Mouse (Mus musculus): ENCODE measurements at regions not wholly inside any gene's neighbourhood (a gene's known extent, or its start where the extent isn't known, plus 50 kb on each side); places are given as distances from the start of the nearest gene placed in this dataset.

- DNase-seq (ENCODE audit: low spot score): no peak
Measured at GRCm38 (mm10) chr2:179231708-179232354, 210.4 kb upstream of the Cdh4 start.

- DNase-seq (ENCODE audit: low spot score): no peak
Measured at GRCm38 (mm10) chr2:179238166-179238565, 204.1 kb upstream of the Cdh4 start.

- DNase-seq (ENCODE audit: low spot score): no peak
Measured at GRCm38 (mm10) chr2:179260892-179261291, 181.3 kb upstream of the Cdh4 start.

- DNase-seq (ENCODE audit: low spot score): no peak
Measured at GRCm38 (mm10) chr2:179263888-179264287, 178.3 kb upstream of the Cdh4 start.

- DNase-seq (ENCODE audit: low spot score): no peak
Measured at GRCm38 (mm10) chr2:179265436-179265835, 176.8 kb upstream of the Cdh4 start.

GRCm38 (mm10) chr2:179277204-179277886 lies 164.9 kb upstream of the Cdh4 start:
- no peak for DNase-seq (ENCODE audit: low spot score)

- no peak for DNase-seq (ENCODE audit: low spot score)
Measured at GRCm38 (mm10) chr2:179277887-179278282, 164.3 kb upstream of the Cdh4 start.

- no peak for DNase-seq (ENCODE audit: low spot score)
Measured at GRCm38 (mm10) chr2:179282276-179282675, 160.0 kb upstream of the Cdh4 start.

GRCm38 (mm10) chr2:179290394-179290793 lies 151.8 kb upstream of the Cdh4 start:
- DNase-seq (ENCODE audit: low spot score): no peak

- no peak for DNase-seq (ENCODE audit: low spot score)
Measured at GRCm38 (mm10) chr2:179291046-179291563, 151.1 kb upstream of the Cdh4 start.

GRCm38 (mm10) chr2:179291958-179292357 lies 150.3 kb upstream of the Cdh4 start:
- no peak for DNase-seq (ENCODE audit: low spot score)

GRCm38 (mm10) chr2:179292566-179292965 lies 149.7 kb upstream of the Cdh4 start:
- no peak for DNase-seq (ENCODE audit: low spot score)

GRCm38 (mm10) chr2:179293114-179293513 lies 149.1 kb upstream of the Cdh4 start:
- DNase-seq (ENCODE audit: low spot score): no peak

GRCm38 (mm10) chr2:179297057-179297456 lies 145.2 kb upstream of the Cdh4 start:
- no peak for DNase-seq (ENCODE audit: low spot score)

GRCm38 (mm10) chr2:179303765-179304164 lies 138.5 kb upstream of the Cdh4 start:
- no peak for DNase-seq (ENCODE audit: low spot score)

GRCm38 (mm10) chr2:179307286-179307931 lies 134.8 kb upstream of the Cdh4 start:
- DNase-seq (ENCODE audit: low spot score): no peak

- no peak for DNase-seq (ENCODE audit: low spot score)
Measured at GRCm38 (mm10) chr2:179307932-179308303, 134.3 kb upstream of the Cdh4 start.

- no peak for DNase-seq (ENCODE audit: low spot score)
Measured at GRCm38 (mm10) chr2:179318046-179318445, 124.2 kb upstream of the Cdh4 start.

GRCm38 (mm10) chr2:179325242-179325641 lies 117.0 kb upstream of the Cdh4 start:
- DNase-seq (ENCODE audit: low spot score): no peak

GRCm38 (mm10) chr2:179332872-179333489 lies 109.2 kb upstream of the Cdh4 start:
- no peak for DNase-seq (ENCODE audit: low spot score)

GRCm38 (mm10) chr2:179333587-179333986 lies 108.6 kb upstream of the Cdh4 start:
- DNase-seq (ENCODE audit: low spot score): no peak

- DNase-seq (ENCODE audit: low spot score): no peak
Measured at GRCm38 (mm10) chr2:179336235-179336634, 106.0 kb upstream of the Cdh4 start.

GRCm38 (mm10) chr2:179352676-179353075 lies 89.6 kb upstream of the Cdh4 start:
- no peak for DNase-seq (ENCODE audit: low spot score)
